Mouse (Mus musculus): ENCODE data around the gene Rfc2. TPM values are rescaled to one million over a fixed set of nuclear protein-coding genes. Genes with fewer than 3 reads are reported as not detected.

Gene Rfc2
- polyA plus RNA-seq, 1 experiment from 2014 or later = 130 TPM

DNA sequence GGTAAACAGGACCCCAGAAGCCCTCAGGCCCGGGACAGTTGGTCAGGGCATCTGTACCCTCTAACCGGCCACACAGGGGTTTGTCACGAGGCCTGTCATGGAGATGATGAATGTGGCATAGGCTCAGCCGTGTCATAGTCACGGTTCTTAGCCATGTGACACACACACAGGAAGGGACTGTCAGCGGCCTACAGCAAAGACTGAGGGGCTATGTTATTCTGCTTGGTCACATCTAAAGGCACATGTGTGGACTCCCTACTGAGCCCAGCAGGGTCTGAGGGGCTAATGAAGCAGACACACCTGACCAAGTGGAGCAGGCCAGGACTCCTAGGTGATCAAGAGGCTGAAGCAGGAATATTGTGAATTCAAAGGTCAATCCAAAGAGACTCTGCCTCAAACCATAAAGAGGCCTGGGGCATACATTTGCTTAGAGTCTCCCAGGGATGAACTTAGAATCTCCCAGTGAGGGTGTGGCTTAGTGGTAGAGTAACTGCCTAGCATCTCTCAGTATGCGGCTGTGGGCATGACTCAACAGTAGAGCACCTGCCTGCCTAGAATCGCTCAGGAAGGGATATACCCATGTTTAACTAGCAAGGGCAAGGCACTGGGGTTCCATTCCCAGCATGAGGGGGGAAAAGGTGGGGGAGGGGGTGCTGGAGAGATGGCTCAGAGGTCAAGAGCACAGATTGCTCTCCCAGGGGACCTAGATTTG, 30.8 kb downstream of the Rfc2 start:
- Histone ChIP-seq H3K9me3 (replicated peaks; ENCODE audit: control insufficient read depth, low read length) (no peaks in the 10 kb centered on the region), H3K36me3 (ENCODE audit: control insufficient read depth, insufficient read depth) (no peaks in the 10 kb centered on the region), H3K4me3 (ENCODE audit: low read depth, low read length) (no peak overlapping the region), H3K4me2 (ENCODE audit: low read depth, low read length) (no peak overlapping the region), H3K27me3 (ENCODE audit: control insufficient read depth, insufficient read depth, low read depth, low read length) (no peaks in the 10 kb centered on the region), H3K9ac (ENCODE audit: low read depth, low read length) (no peak overlapping the region), H3K27ac (ENCODE audit: low read length) (no peak overlapping the region), H3K4me1 (ENCODE audit: control insufficient read depth, low read depth, low read length) (no peaks in the 10 kb centered on the region; the same call in none of the 2 replicates)
- no peak for ATAC-seq (ENCODE audit: low read depth)
- 22% methylated on average over 8 of the region's 8 CpGs for WGBS (ENCODE audit: insufficient replicate concordance)

DNA sequence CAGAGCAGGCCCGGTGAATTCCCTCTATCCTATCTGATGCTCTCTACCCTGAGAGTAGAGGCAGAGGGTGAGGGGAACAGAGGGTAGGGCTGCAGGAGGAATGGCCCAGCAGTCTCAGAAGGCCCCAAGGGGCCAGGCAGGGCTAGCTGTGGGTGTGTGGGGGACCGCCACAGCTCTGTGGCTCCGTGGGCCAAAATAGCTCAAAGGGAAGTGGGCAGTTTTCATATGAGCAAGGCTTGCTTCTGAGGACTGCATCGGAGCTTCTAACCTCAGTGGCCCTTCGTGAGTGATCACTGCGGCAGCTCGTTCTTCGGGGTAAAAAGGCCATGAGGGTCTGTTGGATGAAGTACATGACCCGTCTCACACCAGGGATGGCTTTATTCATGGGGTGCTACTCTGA, 32.6 kb downstream of the Rfc2 start:
- 56% methylated on average over 9 of the region's 9 CpGs for WGBS (ENCODE audit: insufficient replicate concordance)
- no peaks in the 10 kb centered on the region for H3K27me3 ChIP-seq (ENCODE audit: control insufficient read depth, insufficient read depth, low read depth, low read length)
- H3K36me3 ChIP-seq (ENCODE audit: control insufficient read depth, insufficient read depth) = peaks cover 2% of the 10 kb centered on the region; the same call in 1 of the 2 replicates
- no peak overlapping the region for H3K4me2 ChIP-seq (ENCODE audit: low read depth, low read length)
- H3K27ac ChIP-seq (ENCODE audit: low read length) = no peak overlapping the region
- H3K4me3 ChIP-seq (ENCODE audit: low read depth, low read length) = no peak overlapping the region
- ATAC-seq (ENCODE audit: low read depth) = no peak
- H3K4me1 ChIP-seq (ENCODE audit: control insufficient read depth, low read depth, low read length) = no peaks in the 10 kb centered on the region; the same call in 1 of the 2 replicates
- no peaks in the 10 kb centered on the region for H3K9me3 ChIP-seq (replicated peaks; ENCODE audit: control insufficient read depth, low read length)
- no peak overlapping the region for H3K9ac ChIP-seq (ENCODE audit: low read depth, low read length)

GRCm38 (mm10) chr5:134614296-134614695, 33.1 kb downstream of the Rfc2 start:
- WGBS (ENCODE audit: insufficient replicate concordance) = 79% methylated on average over 8 of the region's 8 CpGs

GRCm38 (mm10) chr5:134614802-134615201, 33.6 kb downstream of the Rfc2 start, which contains the start of gene Lat2:
Lat2 (minus strand) TSS chr5:134615025.
- 60% methylated on average over 7 of the region's 7 CpGs for WGBS (ENCODE audit: insufficient replicate concordance)
- peaks cover 11% of the 10 kb centered on the region for H3K36me3 ChIP-seq (ENCODE audit: control insufficient read depth, insufficient read depth)
- no peaks in the 10 kb centered on the region for H3K9me3 ChIP-seq (replicated peaks; ENCODE audit: control insufficient read depth, low read length)
- no peak within 1 kb of the TSS for H3K4me2 ChIP-seq (ENCODE audit: low read depth, low read length)
- ATAC-seq (ENCODE audit: low read depth) = no peak
- H3K9ac ChIP-seq (ENCODE audit: low read depth, low read length) = no peak within 1 kb of the TSS
- no peak within 1 kb of the TSS for H3K4me3 ChIP-seq (ENCODE audit: low read depth, low read length)
- H3K4me1 ChIP-seq (ENCODE audit: control insufficient read depth, low read depth, low read length) = no peaks in the 10 kb centered on the region; the same call in 1 of the 2 replicates
- no peaks in the 10 kb centered on the region for H3K27me3 ChIP-seq (ENCODE audit: control insufficient read depth, insufficient read depth, low read depth, low read length)
- no peak within 1 kb of the TSS for H3K27ac ChIP-seq (ENCODE audit: low read length)

More at GRCm38 (mm10) chr5:134614296-134614695, 33.1 kb downstream of the Rfc2 start:
- no peaks in the 10 kb centered on the region; the same call in 1 of the 2 replicates for H3K4me1 ChIP-seq (ENCODE audit: control insufficient read depth, low read depth, low read length)
- no peaks in the 10 kb centered on the region for H3K27me3 ChIP-seq (ENCODE audit: control insufficient read depth, insufficient read depth, low read depth, low read length)
- H3K4me2 ChIP-seq (ENCODE audit: low read depth, low read length) = no peak overlapping the region
- ATAC-seq (ENCODE audit: low read depth) = no peak
- H3K9ac ChIP-seq (ENCODE audit: low read depth, low read length) = no peak overlapping the region
- H3K9me3 ChIP-seq (replicated peaks; ENCODE audit: control insufficient read depth, low read length) = no peaks in the 10 kb centered on the region
- H3K4me3 ChIP-seq (ENCODE audit: low read depth, low read length) = no peak overlapping the region
- H3K27ac ChIP-seq (ENCODE audit: low read length) = no peak overlapping the region
- H3K36me3 ChIP-seq (ENCODE audit: control insufficient read depth, insufficient read depth) = peaks cover 6% of the 10 kb centered on the region

GRCm38 (mm10) chr5:134615380-134615779, 34.2 kb downstream of the Rfc2 start:
- 66% methylated on average over 8 of the region's 8 CpGs for WGBS (ENCODE audit: insufficient replicate concordance)
- H3K27ac ChIP-seq (ENCODE audit: low read length) = no peak overlapping the region
- H3K4me2 ChIP-seq (ENCODE audit: low read depth, low read length) = no peak overlapping the region
- no peak overlapping the region for H3K4me3 ChIP-seq (ENCODE audit: low read depth, low read length)
- H3K36me3 ChIP-seq (ENCODE audit: control insufficient read depth, insufficient read depth) = peaks cover 16% of the 10 kb centered on the region
- H3K27me3 ChIP-seq (ENCODE audit: control insufficient read depth, insufficient read depth, low read depth, low read length) = no peaks in the 10 kb centered on the region
- no peak overlapping the region for H3K9ac ChIP-seq (ENCODE audit: low read depth, low read length)
- H3K9me3 ChIP-seq (replicated peaks; ENCODE audit: control insufficient read depth, low read length) = no peaks in the 10 kb centered on the region
- H3K4me1 ChIP-seq (ENCODE audit: control insufficient read depth, low read depth, low read length) = no peaks in the 10 kb centered on the region; the same call in 1 of the 2 replicates
- ATAC-seq (ENCODE audit: low read depth) = no peak

GRCm38 (mm10) chr5:134615780-134616179, 34.6 kb downstream of the Rfc2 start:
- ATAC-seq (ENCODE audit: low read depth) = no peak
- no peak overlapping the region for H3K9ac ChIP-seq (ENCODE audit: low read depth, low read length)
- no peak overlapping the region for H3K4me3 ChIP-seq (ENCODE audit: low read depth, low read length)
- no peaks in the 10 kb centered on the region for H3K9me3 ChIP-seq (replicated peaks; ENCODE audit: control insufficient read depth, low read length)
- WGBS (ENCODE audit: insufficient replicate concordance) = 61% methylated on average over 4 of the region's 4 CpGs
- H3K27ac ChIP-seq (ENCODE audit: low read length) = no peak overlapping the region
- no peak overlapping the region for H3K4me2 ChIP-seq (ENCODE audit: low read depth, low read length)
- H3K36me3 ChIP-seq (ENCODE audit: control insufficient read depth, insufficient read depth) = peaks cover 18% of the 10 kb centered on the region
- no peaks in the 10 kb centered on the region; the same call in 1 of the 2 replicates for H3K4me1 ChIP-seq (ENCODE audit: control insufficient read depth, low read depth, low read length)
- H3K27me3 ChIP-seq (ENCODE audit: control insufficient read depth, insufficient read depth, low read depth, low read length) = no peaks in the 10 kb centered on the region

DNA sequence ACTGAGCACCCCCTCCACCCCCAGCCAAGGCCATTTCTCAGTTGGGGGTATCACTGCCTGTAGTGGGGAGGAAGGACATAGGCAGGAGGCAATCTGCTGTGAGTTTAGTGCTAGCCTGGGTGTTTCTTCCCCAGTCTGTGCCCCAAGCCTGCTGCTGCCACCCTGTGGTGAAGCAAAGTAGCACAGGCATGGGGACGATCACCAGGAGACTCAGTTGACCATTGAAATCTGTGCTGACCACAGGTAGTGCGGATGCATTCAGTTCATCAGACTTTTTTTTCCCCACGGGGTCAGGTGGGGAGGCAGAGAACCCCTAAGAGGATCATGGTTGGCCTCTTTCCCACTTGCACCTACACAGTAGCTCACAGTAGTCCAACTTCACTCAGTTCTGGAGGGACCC, 35.9 kb downstream of the Rfc2 start:
- Histone ChIP-seq H3K4me3 (ENCODE audit: low read depth, low read length) (no peak overlapping the region), H3K36me3 (ENCODE audit: control insufficient read depth, insufficient read depth) (peaks cover 31% of the 10 kb centered on the region), H3K9ac (ENCODE audit: low read depth, low read length) (no peak overlapping the region), H3K27ac (ENCODE audit: low read length) (no peak overlapping the region), H3K4me1 (ENCODE audit: control insufficient read depth, low read depth, low read length) (no peaks in the 10 kb centered on the region; the same call in 1 of the 2 replicates), H3K27me3 (ENCODE audit: control insufficient read depth, insufficient read depth, low read depth, low read length) (no peaks in the 10 kb centered on the region), H3K4me2 (ENCODE audit: low read depth, low read length) (no peak overlapping the region), H3K9me3 (replicated peaks; ENCODE audit: control insufficient read depth, low read length) (no peaks in the 10 kb centered on the region)
- ATAC-seq (ENCODE audit: low read depth) = peak; percentile 49
- 26% methylated on average over 3 of the region's 3 CpGs for WGBS (ENCODE audit: insufficient replicate concordance)

DNA sequence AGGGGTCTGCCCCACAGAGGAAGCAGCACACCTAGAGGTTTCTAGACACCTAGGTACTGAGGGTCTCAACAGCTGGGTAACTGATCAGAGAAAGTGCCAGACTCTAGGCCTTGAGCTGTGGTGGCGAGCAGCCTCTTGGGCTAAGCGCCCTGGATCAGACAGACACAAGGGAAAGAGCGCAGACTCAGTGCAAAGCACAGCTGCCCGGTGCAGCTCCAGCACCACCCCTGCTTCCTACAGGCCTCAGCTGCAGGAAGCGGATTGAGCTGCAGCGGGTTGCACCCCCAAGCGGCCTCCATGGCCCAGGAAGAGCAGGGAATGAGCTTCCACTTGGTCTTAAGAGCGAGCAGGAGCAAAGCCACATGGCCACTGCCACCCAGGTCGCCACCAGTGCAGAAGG, 39.3 kb downstream of the Rfc2 start:
- Histone ChIP-seq H3K4me1 (ENCODE audit: control insufficient read depth, low read depth, low read length) (no peaks in the 10 kb centered on the region), H3K36me3 (ENCODE audit: control insufficient read depth, insufficient read depth) (peaks cover 62% of the 10 kb centered on the region), H3K4me3 (ENCODE audit: low read depth, low read length) (no peak overlapping the region), H3K27ac (ENCODE audit: low read length) (no peak overlapping the region), H3K9ac (ENCODE audit: low read depth, low read length) (no peak overlapping the region), H3K9me3 (replicated peaks; ENCODE audit: control insufficient read depth, low read length) (no peaks in the 10 kb centered on the region), H3K4me2 (ENCODE audit: low read depth, low read length) (no peak overlapping the region), H3K27me3 (ENCODE audit: control insufficient read depth, insufficient read depth, low read depth, low read length) (no peaks in the 10 kb centered on the region)
- no peak for ATAC-seq (ENCODE audit: low read depth)
- 87% methylated on average over 9 of the region's 9 CpGs for WGBS (ENCODE audit: insufficient replicate concordance)

DNA sequence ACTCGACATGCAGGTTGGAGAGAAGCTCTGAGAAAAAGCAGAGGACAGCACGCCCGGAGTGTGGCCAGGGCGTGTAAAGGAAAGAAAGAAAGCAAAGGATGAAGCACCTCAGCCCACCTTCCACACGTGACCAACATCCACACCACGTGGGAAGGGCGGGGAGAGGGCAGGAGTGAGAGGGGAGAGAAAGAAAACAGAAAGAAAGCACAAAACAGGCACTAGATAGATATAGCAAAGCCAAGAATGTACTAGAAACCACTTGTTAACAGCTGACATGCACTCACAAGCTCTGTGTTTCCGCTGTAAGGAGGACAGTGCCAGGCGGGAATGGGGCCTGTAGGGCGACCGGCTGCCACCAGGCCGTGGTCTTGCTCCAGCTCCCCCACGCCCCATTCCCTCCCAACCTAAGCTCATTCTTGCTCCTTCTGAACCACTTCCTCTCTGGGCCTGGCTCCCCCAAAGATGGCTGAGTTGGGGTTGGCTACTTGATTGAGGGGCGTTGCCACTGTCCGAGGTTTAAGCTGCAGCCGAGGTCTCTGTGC, 40.0 kb downstream of the Rfc2 start:
- H3K27ac ChIP-seq (ENCODE audit: low read length) = no peak overlapping the region
- no peak overlapping the region for H3K4me2 ChIP-seq (ENCODE audit: low read depth, low read length)
- H3K9me3 ChIP-seq (replicated peaks; ENCODE audit: control insufficient read depth, low read length) = no peaks in the 10 kb centered on the region
- peaks cover 69% of the 10 kb centered on the region for H3K36me3 ChIP-seq (ENCODE audit: control insufficient read depth, insufficient read depth)
- H3K4me1 ChIP-seq (ENCODE audit: control insufficient read depth, low read depth, low read length) = no peaks in the 10 kb centered on the region
- no peak overlapping the region for H3K4me3 ChIP-seq (ENCODE audit: low read depth, low read length)
- no peaks in the 10 kb centered on the region for H3K27me3 ChIP-seq (ENCODE audit: control insufficient read depth, insufficient read depth, low read depth, low read length)
- 86% methylated on average over 16 of the region's 16 CpGs for WGBS (ENCODE audit: insufficient replicate concordance)
- H3K9ac ChIP-seq (ENCODE audit: low read depth, low read length) = no peak overlapping the region
- ATAC-seq (ENCODE audit: low read depth) = no peak
